Mouse (Mus musculus): ENCODE data around the gene Hoxb3. TPM values are rescaled to one million over a fixed set of nuclear protein-coding genes. Genes with fewer than 3 reads are reported as not detected.

Hoxb3 gene
- polyA plus RNA-seq, 1 experiment from 2014 or later = 13.9 TPM

GRCm38 (mm10) chr11:96294245-96295091, 28.7 kb upstream of the Hoxb3 start:
- Histone ChIP-seq H3K4me2 (ENCODE audit: low read depth, low read length) (peak overlapping the region; percentile 100), H3K27ac (ENCODE audit: low read depth, low read length) (peak overlapping the region; percentile 100), H3K9ac (replicated peaks; ENCODE audit: low read depth, low read length) (peak overlapping the region; percentile 100)

GRCm38 (mm10) chr11:96295092-96295835, 27.9 kb upstream of the Hoxb3 start:
- Histone ChIP-seq H3K36me3 (ENCODE audit: control insufficient read depth, insufficient read depth, low read length) (no peaks in the 10 kb centered on the region), H3K27ac (ENCODE audit: low read depth, low read length) (peak overlapping the region; percentile 100), H3K9me3 (ENCODE audit: control insufficient read depth, low read length) (no peaks in the 10 kb centered on the region), H3K9ac (replicated peaks; ENCODE audit: low read depth, low read length) (peak overlapping the region; percentile 100), H3K4me1 (ENCODE audit: control insufficient read depth, insufficient read depth, low read length) (peaks cover 30% of the 10 kb centered on the region), H3K4me3 (ENCODE audit: low read depth, low read length) (peak overlapping the region; percentile 95), H3K4me2 (ENCODE audit: low read depth, low read length) (peak overlapping the region; percentile 100), H3K27me3 (ENCODE audit: control insufficient read depth, insufficient read depth, low read length) (no peaks in the 10 kb centered on the region)
- ATAC-seq (ENCODE audit: low read depth) = no peak
- WGBS = 1% methylated on average over 30 of the region's 30 CpGs

More at GRCm38 (mm10) chr11:96294245-96295091, 28.7 kb upstream of the Hoxb3 start:
- under 1% methylated on average over 32 of the region's 32 CpGs for WGBS
- Histone ChIP-seq H3K4me1 (ENCODE audit: control insufficient read depth, insufficient read depth, low read length) (peaks cover 30% of the 10 kb centered on the region), H3K9me3 (ENCODE audit: control insufficient read depth, low read length) (no peaks in the 10 kb centered on the region), H3K36me3 (ENCODE audit: control insufficient read depth, insufficient read depth, low read length) (no peaks in the 10 kb centered on the region), H3K27me3 (ENCODE audit: control insufficient read depth, insufficient read depth, low read length) (no peaks in the 10 kb centered on the region), H3K4me3 (ENCODE audit: low read depth, low read length) (peak overlapping the region; percentile 95)
- ATAC-seq (ENCODE audit: low read depth) = peak; percentile 49; the same call in 1 of the 2 replicates

GRCm38 (mm10) chr11:96296997-96297396, 26.1 kb upstream of the Hoxb3 start:
- Histone ChIP-seq H3K27me3 (ENCODE audit: control insufficient read depth, insufficient read depth, low read length) (no peaks in the 10 kb centered on the region), H3K36me3 (ENCODE audit: control insufficient read depth, insufficient read depth, low read length) (peaks cover 14% of the 10 kb centered on the region), H3K9ac (replicated peaks; ENCODE audit: low read depth, low read length) (peak overlapping the region; percentile 100), H3K9me3 (ENCODE audit: control insufficient read depth, low read length) (no peaks in the 10 kb centered on the region), H3K27ac (ENCODE audit: low read depth, low read length) (peak overlapping the region; percentile 100), H3K4me3 (ENCODE audit: low read depth, low read length) (peak overlapping the region; percentile 95), H3K4me1 (ENCODE audit: control insufficient read depth, insufficient read depth, low read length) (peaks cover 34% of the 10 kb centered on the region), H3K4me2 (ENCODE audit: low read depth, low read length) (peak overlapping the region; percentile 100)
- ATAC-seq (ENCODE audit: low read depth) = no peak
- 0% methylated on average over 2 of the region's 2 CpGs for WGBS

- Histone ChIP-seq H3K36me3 (ENCODE audit: control insufficient read depth, insufficient read depth, low read length) (peaks cover 17% of the 10 kb centered on the region), H3K27me3 (ENCODE audit: control insufficient read depth, insufficient read depth, low read length) (no peaks in the 10 kb centered on the region), H3K4me1 (ENCODE audit: control insufficient read depth, insufficient read depth, low read length) (peaks cover 38% of the 10 kb centered on the region), H3K27ac (ENCODE audit: low read depth, low read length) (peak overlapping the region; percentile 100), H3K4me3 (ENCODE audit: low read depth, low read length) (peak overlapping the region; percentile 95), H3K9ac (replicated peaks; ENCODE audit: low read depth, low read length) (peak overlapping the region; percentile 100), H3K4me2 (ENCODE audit: low read depth, low read length) (peak overlapping the region; percentile 100), H3K9me3 (ENCODE audit: control insufficient read depth, low read length) (no peaks in the 10 kb centered on the region)
- ATAC-seq (ENCODE audit: low read depth) = no peak
- WGBS = 7% methylated on average over 3 of the region's 3 CpGs
Observed at GRCm38 (mm10) chr11:96297428-96297827, 25.7 kb upstream of the Hoxb3 start.

- H3K9me3 ChIP-seq (ENCODE audit: control insufficient read depth, low read length) = no peaks in the 10 kb centered on the region
- peaks cover 38% of the 10 kb centered on the region for H3K4me1 ChIP-seq (ENCODE audit: control insufficient read depth, insufficient read depth, low read length)
- under 1% methylated on average over 11 of the region's 11 CpGs for whole genome bisulfite sequencing
- peak overlapping the region; percentile 100 for H3K4me2 ChIP-seq (ENCODE audit: low read depth, low read length)
- no peaks in the 10 kb centered on the region for H3K27me3 ChIP-seq (ENCODE audit: control insufficient read depth, insufficient read depth, low read length)
- peak overlapping the region; percentile 100 for H3K9ac ChIP-seq (replicated peaks; ENCODE audit: low read depth, low read length)
- peaks cover 17% of the 10 kb centered on the region for H3K36me3 ChIP-seq (ENCODE audit: control insufficient read depth, insufficient read depth, low read length)
- peak overlapping the region; percentile 95 for H3K4me3 ChIP-seq (ENCODE audit: low read depth, low read length)
- no peak for ATAC-seq (ENCODE audit: low read depth)
- H3K27ac ChIP-seq (ENCODE audit: low read depth, low read length) = peak overlapping the region; percentile 100
Observed at GRCm38 (mm10) chr11:96297968-96298635, 25.0 kb upstream of the Hoxb3 start.

- H3K4me2 ChIP-seq (ENCODE audit: low read depth, low read length) = peak overlapping the region; percentile 100
- under 1% methylated on average over 66 of the region's 66 CpGs for WGBS
- no peaks in the 10 kb centered on the region for H3K9me3 ChIP-seq (ENCODE audit: control insufficient read depth, low read length)
Observed at GRCm38 (mm10) chr11:96298895-96299667, 24.0 kb upstream of the Hoxb3 start.

GRCm38 (mm10) chr11:96299781-96300180, 23.3 kb upstream of the Hoxb3 start:
- Histone ChIP-seq H3K27ac (ENCODE audit: low read depth, low read length) (peak overlapping the region; percentile 100), H3K4me2 (ENCODE audit: low read depth, low read length) (peak overlapping the region; percentile 100), H3K9ac (replicated peaks; ENCODE audit: low read depth, low read length) (peak overlapping the region; percentile 100), H3K27me3 (ENCODE audit: control insufficient read depth, insufficient read depth, low read length) (no peaks in the 10 kb centered on the region), H3K9me3 (ENCODE audit: control insufficient read depth, low read length) (no peaks in the 10 kb centered on the region), H3K36me3 (ENCODE audit: control insufficient read depth, insufficient read depth, low read length) (peaks cover 28% of the 10 kb centered on the region), H3K4me1 (ENCODE audit: control insufficient read depth, insufficient read depth, low read length) (peaks cover 42% of the 10 kb centered on the region), H3K4me3 (ENCODE audit: low read depth, low read length) (peak overlapping the region; percentile 95)
- no peak for ATAC-seq (ENCODE audit: low read depth)
- WGBS = 3% methylated on average over 9 of the region's 9 CpGs

More at GRCm38 (mm10) chr11:96298895-96299667, 24.0 kb upstream of the Hoxb3 start:
- Histone ChIP-seq H3K27ac (ENCODE audit: low read depth, low read length) (peak overlapping the region; percentile 100), H3K9ac (replicated peaks; ENCODE audit: low read depth, low read length) (peak overlapping the region; percentile 100), H3K4me3 (ENCODE audit: low read depth, low read length) (peak overlapping the region; percentile 95), H3K4me1 (ENCODE audit: control insufficient read depth, insufficient read depth, low read length) (peaks cover 42% of the 10 kb centered on the region), H3K36me3 (ENCODE audit: control insufficient read depth, insufficient read depth, low read length) (peaks cover 24% of the 10 kb centered on the region), H3K27me3 (ENCODE audit: control insufficient read depth, insufficient read depth, low read length) (no peaks in the 10 kb centered on the region)
- peak; percentile 61 for ATAC-seq (ENCODE audit: low read depth)

- 2% methylated on average over 35 of the region's 35 CpGs for whole genome bisulfite sequencing
- Histone ChIP-seq H3K4me1 (ENCODE audit: control insufficient read depth, insufficient read depth, low read length) (peaks cover 48% of the 10 kb centered on the region), H3K27ac (ENCODE audit: low read depth, low read length) (peak overlapping the region; percentile 100), H3K27me3 (ENCODE audit: control insufficient read depth, insufficient read depth, low read length) (no peaks in the 10 kb centered on the region), H3K4me2 (ENCODE audit: low read depth, low read length) (peak overlapping the region; percentile 100), H3K9me3 (ENCODE audit: control insufficient read depth, low read length) (no peaks in the 10 kb centered on the region), H3K36me3 (ENCODE audit: control insufficient read depth, insufficient read depth, low read length) (peaks cover 33% of the 10 kb centered on the region), H3K9ac (replicated peaks; ENCODE audit: low read depth, low read length) (peak overlapping the region; percentile 100), H3K4me3 (ENCODE audit: low read depth, low read length) (peak overlapping the region; percentile 95)
- ATAC-seq (ENCODE audit: low read depth) = no peak
Observed at GRCm38 (mm10) chr11:96300354-96301063, 22.6 kb upstream of the Hoxb3 start.

Measured in neural tube, embryonic 14.5 days (tissue).